Mouse (Mus musculus): Measurements from ENCODE around the gene Wee2. TPM values are rescaled to one million over a fixed set of nuclear protein-coding genes. Genes with fewer than 3 reads are reported as not detected.

The Wee2 gene
- polyA plus RNA-seq, 1 experiment from 2014 or later: not detected

DNA sequence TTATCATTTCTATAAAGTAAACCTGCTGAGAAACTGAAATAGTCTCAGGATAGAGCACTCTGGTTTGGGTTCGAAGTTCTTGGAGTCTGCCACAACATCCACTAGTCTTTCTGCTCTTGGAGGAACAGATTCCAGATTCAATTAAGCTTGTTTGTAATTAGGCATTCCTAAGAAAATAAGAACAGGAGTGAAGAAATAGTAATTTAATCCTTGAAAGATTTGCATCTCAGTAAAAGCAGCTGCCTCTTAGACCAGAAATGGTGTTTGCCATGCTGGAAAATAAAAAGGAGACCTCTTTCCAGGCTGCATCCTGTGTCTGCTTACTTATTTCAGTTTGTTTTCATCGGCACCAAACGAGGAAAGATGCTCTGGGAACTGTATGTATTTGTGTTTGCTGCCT is 54.3 kb downstream of the Wee2 start, which contains the start of gene Tas2r108:
Gene Tas2r108 (plus strand): TSS at position 301 of the 400 bp plus-strand sequence.
- no peak for ATAC-seq (ENCODE audit: low FRiP score, low read depth)
- WGBS: 87% methylated on average over 3 of the region's 3 CpGs
- H3K4me3 ChIP-seq: no peak within 1 kb of the TSS

More for the DNA sequence above, 54.3 kb downstream of the Wee2 start, which contains the start of gene Tas2r108:
- H3K4me1 ChIP-seq: no peaks in the 10 kb centered on the region
- no peak within 1 kb of the TSS for H3K9ac ChIP-seq
- no peak within 1 kb of the TSS for H3K27ac ChIP-seq
- no peaks in the 10 kb centered on the region for H3K27me3 ChIP-seq
- H3K9me3 ChIP-seq: no peaks in the 10 kb centered on the region
- no peak within 1 kb of the TSS for H3K4me2 ChIP-seq (replicated peaks)
- no peaks in the 10 kb centered on the region for H3K36me3 ChIP-seq

Other genes starting within 250 kb of the Wee2 start
- gene Agk, start 113.9 kb upstream of the Wee2 start, polyA plus RNA-seq (2015; fragmentation: Nextera tagmentation; extraction: Ambion mirVana): 46.9 and 50.2 TPM in 2 replicates
- 9.3 and 10.1 TPM in 2 replicates for gene E330009J07Rik, start 3.0 kb upstream of the Wee2 start, polyA plus RNA-seq (2015; fragmentation: Nextera tagmentation; extraction: Ambion mirVana)
- 180 and 194 TPM in 2 replicates for gene Ssbp1, start 32.3 kb downstream of the Wee2 start, polyA plus RNA-seq (2015; fragmentation: Nextera tagmentation; extraction: Ambion mirVana)
- gene Tas2r137, start 52.1 kb downstream of the Wee2 start, polyA plus RNA-seq (2015; fragmentation: Nextera tagmentation; extraction: Ambion mirVana): not detected in 2 replicates
- not detected in 2 replicates for gene Tas2r108, start 54.4 kb downstream of the Wee2 start, polyA plus RNA-seq (2015; fragmentation: Nextera tagmentation; extraction: Ambion mirVana)
- not detected in 2 replicates for gene Prss37, start 80.4 kb downstream of the Wee2 start, polyA plus RNA-seq (2015; fragmentation: Nextera tagmentation; extraction: Ambion mirVana)
- gene Olfr461, start 116.0 kb downstream of the Wee2 start, polyA plus RNA-seq (2015; fragmentation: Nextera tagmentation; extraction: Ambion mirVana): 0.03 and 0.04 TPM in 2 replicates
- gene Olfr460, start 130.4 kb downstream of the Wee2 start, polyA plus RNA-seq (2015; fragmentation: Nextera tagmentation; extraction: Ambion mirVana): not detected in 2 replicates
- gene Clec5a, start 146.7 kb downstream of the Wee2 start, polyA plus RNA-seq (2015; fragmentation: Nextera tagmentation; extraction: Ambion mirVana): 1.2 TPM in 2 replicates
- not detected in 2 replicates for gene Tas2r138, start 174.2 kb downstream of the Wee2 start, polyA plus RNA-seq (2015; fragmentation: Nextera tagmentation; extraction: Ambion mirVana)
- gene Mgam, start 189.7 kb downstream of the Wee2 start, polyA plus RNA-seq (2015; fragmentation: Nextera tagmentation; extraction: Ambion mirVana): 0.20 and 0.23 TPM in 2 replicates

Measured in limb, embryonic 13.5 days (tissue).